Mouse (Mus musculus) adrenal gland, adult 8-10 months (tissue): ENCODE results near the gene Arpc1a. TPM values are rescaled to one million over a fixed set of nuclear protein-coding genes. Genes with fewer than 3 reads are reported as not detected.
A peak's percentile ranks its signal among the peaks of the same experiment; 100 is the strongest.
"Not testable (repeated sequence)": the region's sequence is repeated elsewhere in the genome, so short reads cannot be mapped to it uniquely, and the experiment has no call there.

Experiments
- DNase-seq: peaks from one replicate; pipeline ENCODE4 v3.0.0; 2022
- total RNA-seq, 4 experiments: library from RNA; stranded (reverse); gene quantifications; 2 replicates each; pipeline ENCODE4 v1.2.4; 2022

Gene Arpc1a
- 100 to 1,000 TPM; 127 to 148 (median 140) TPM for total RNA-seq

GRCm38 (mm10) chr5:145083632-145084451 is at the start of gene Arpc1a, which contains the start of gene Kpna7:
Gene Arpc1a, plus strand, starts transcription at chr5:145083830.
Gene Kpna7, minus strand, starts transcription at chr5:145084030.
- peak; percentile 87 for DNase-seq

- DNase-seq = no peak
These were observed 42.0 kb upstream of the Arpc1a start for GRCm38 (mm10) chr5:145041628-145042027.

GRCm38 (mm10) chr5:145042690-145043089 is 40.9 kb upstream of the Arpc1a start, which contains the start of gene 1700018F24Rik:
Gene 1700018F24Rik, plus strand, starts transcription at chr5:145042990.
- DNase-seq = not testable (repeated sequence)

GRCm38 (mm10) chr5:145054187-145054586 is 29.4 kb upstream of the Arpc1a start:
- DNase-seq = not testable (repeated sequence)

GRCm38 (mm10) chr5:145057907-145058306 is 25.7 kb upstream of the Arpc1a start:
- DNase-seq = no peak

GRCm38 (mm10) chr5:145058722-145059121 is 24.9 kb upstream of the Arpc1a start:
- no peak for DNase-seq

- DNase-seq = no peak
These were observed 24.1 kb upstream of the Arpc1a start for GRCm38 (mm10) chr5:145059524-145059923.

GRCm38 (mm10) chr5:145064765-145065340 is 18.8 kb upstream of the Arpc1a start:
- DNase-seq = no peak

GRCm38 (mm10) chr5:145068863-145069262 is 14.8 kb upstream of the Arpc1a start:
- DNase-seq = no peak

- peak; percentile 25 for DNase-seq
These were observed 13.9 kb upstream of the Arpc1a start for GRCm38 (mm10) chr5:145069707-145070106.

GRCm38 (mm10) chr5:145071342-145071741 is 12.3 kb upstream of the Arpc1a start:
- DNase-seq = no peak

- no peak for DNase-seq
These were observed 8.5 kb upstream of the Arpc1a start for GRCm38 (mm10) chr5:145075081-145075480.

- no peak for DNase-seq
These were observed 1.6 kb upstream of the Arpc1a start for GRCm38 (mm10) chr5:145081866-145082613.

- DNase-seq = not testable (repeated sequence)
These were observed 429 bp upstream of the Arpc1a start for GRCm38 (mm10) chr5:145083201-145083600.

- no peak for DNase-seq
These were observed 1.2 kb downstream of the Arpc1a start for GRCm38 (mm10) chr5:145084822-145085221.

- DNase-seq = no peak
These were observed 4.6 kb downstream of the Arpc1a start for GRCm38 (mm10) chr5:145088186-145088585.

- no peak for DNase-seq
These were observed 6.2 kb downstream of the Arpc1a start for GRCm38 (mm10) chr5:145089878-145090277.

GRCm38 (mm10) chr5:145096195-145096594 is 12.6 kb downstream of the Arpc1a start:
- DNase-seq = no peak

- DNase-seq = no peak
These were observed 14.8 kb downstream of the Arpc1a start for GRCm38 (mm10) chr5:145098340-145098821.

- DNase-seq = no peak
These were observed 17.3 kb downstream of the Arpc1a start for GRCm38 (mm10) chr5:145100960-145101359.

- DNase-seq = not testable (repeated sequence)
These were observed 17.8 kb downstream of the Arpc1a start for GRCm38 (mm10) chr5:145101451-145101850.

- no peak for DNase-seq
These were observed 19.1 kb downstream of the Arpc1a start for GRCm38 (mm10) chr5:145102706-145103105.

GRCm38 (mm10) chr5:145104328-145104727 is 20.7 kb downstream of the Arpc1a start:
- DNase-seq = no peak
